17 mouse cellular contexts compared by ENCODE assay signal in the genomic region with DNA sequence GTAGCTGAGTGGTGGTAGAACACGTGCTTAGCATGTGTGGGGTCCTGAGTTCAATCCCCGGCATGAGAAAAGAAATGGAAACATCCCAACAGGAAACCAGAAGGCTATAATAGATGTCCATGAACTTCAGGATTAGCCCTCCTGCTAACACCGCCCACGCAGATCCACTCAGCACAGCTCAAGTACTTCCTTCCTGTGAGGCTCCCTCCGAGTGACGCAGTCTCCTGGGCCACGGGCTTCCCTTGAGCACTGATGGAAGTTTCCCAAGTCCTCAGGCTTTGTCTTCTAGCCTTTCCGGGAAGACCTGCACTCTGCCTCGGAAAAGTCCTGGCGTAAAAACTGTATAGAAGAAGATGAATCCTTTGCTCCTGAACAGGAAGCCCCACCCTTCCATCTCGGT.
DNase-seq lines count a peak whose midpoint lies in the region; ATAC-seq and TF ChIP-seq lines count a peak whose summit lies in the region.
"Had no signal": no experiment of that assay in that cellular context is flagged by ENCODE, and none has a peak within 500 bp of the region (broad histone marks: within the 10 kb centered on the region; RNA-seq: fewer than 3 reads in every experiment).

No protein-coding gene starts in this region.

- H3K36me3 ChIP-seq in heart, embryonic 10.5 days, result no peaks in the 10 kb centered on the region
- H3K36me3 ChIP-seq in lung, embryonic 14.5 days (ENCODE audit: insufficient read depth), result no peaks in the 10 kb centered on the region
- H3K36me3 ChIP-seq in kidney, postnatal 0 days (ENCODE audit: insufficient read depth, low read length), result no peaks in the 10 kb centered on the region
- H3K36me3 ChIP-seq in forebrain, embryonic 14.5 days (ENCODE audit: control insufficient read depth, insufficient read depth, low read length), result no peaks in the 10 kb centered on the region
- H3K36me3 ChIP-seq: G1E; lung, embryonic 15.5 days; midbrain, embryonic 12.5 days had no signal

- no peak overlapping the region for H3K27ac ChIP-seq in heart, embryonic 10.5 days
- H3K27ac ChIP-seq in lung, embryonic 14.5 days (ENCODE audit: low read depth), result no peak overlapping the region
- H3K27ac ChIP-seq in kidney, postnatal 0 days, result no peak overlapping the region
- H3K27ac ChIP-seq in forebrain, embryonic 14.5 days (ENCODE audit: low read depth, low read length), result no peak overlapping the region
- H3K27ac ChIP-seq: lung, embryonic 15.5 days; midbrain, embryonic 12.5 days had no signal

- no peak overlapping the region for H3K4me3 ChIP-seq in heart, embryonic 10.5 days
- no peak overlapping the region for H3K4me3 ChIP-seq in lung, embryonic 14.5 days (ENCODE audit: low read depth, low read length)
- H3K4me3 ChIP-seq in lung, adult 2 months (replicated peaks; ENCODE audit: extremely low read depth, low read depth, low read length), result no peak overlapping the region
- no peak overlapping the region for H3K4me3 ChIP-seq in kidney, postnatal 0 days (replicated peaks; ENCODE audit: low read depth, low read length)
- no peak overlapping the region for H3K4me3 ChIP-seq in forebrain, embryonic 14.5 days (ENCODE audit: low read depth, low read length)
- H3K4me3 ChIP-seq: erythroblast, embryonic 14.5 days; lung, embryonic 15.5 days; midbrain, embryonic 12.5 days; myocyte had no signal

- TF ChIP-seq POLR2A in lung, adult 2 months (IDR thresholded peaks at IDR 0.05; ENCODE audit: borderline replicate concordance, extremely low read depth, low read depth, low read length), result no peak

- H3K4me2 ChIP-seq in lung, embryonic 14.5 days, result no peak overlapping the region
- H3K4me2 ChIP-seq in kidney, postnatal 0 days (ENCODE audit: low read length), result no peak overlapping the region
- H3K4me2 ChIP-seq in forebrain, embryonic 14.5 days (ENCODE audit: low read length), result no peak overlapping the region
- H3K4me2 ChIP-seq: lung, embryonic 15.5 days; midbrain, embryonic 12.5 days had no signal

- no peaks in the 10 kb centered on the region for H3K27me3 ChIP-seq in heart, embryonic 10.5 days (ENCODE audit: insufficient read depth, poor library complexity, severe bottlenecking)
- H3K27me3 ChIP-seq in lung, embryonic 14.5 days (ENCODE audit: insufficient read depth, low read length), result no peaks in the 10 kb centered on the region
- H3K27me3 ChIP-seq in kidney, postnatal 0 days (ENCODE audit: insufficient read depth, low read length), result no peaks in the 10 kb centered on the region
- no peaks in the 10 kb centered on the region for H3K27me3 ChIP-seq in forebrain, embryonic 14.5 days (replicated peaks; ENCODE audit: control insufficient read depth, insufficient read depth, low read length)
- H3K27me3 ChIP-seq: lung, embryonic 15.5 days; midbrain, embryonic 12.5 days had no signal

- 79% methylated on average over 11 of the region's 11 CpGs for WGBS in heart, embryonic 10.5 days
- 66% methylated on average over 11 of the region's 11 CpGs for WGBS in lung, embryonic 14.5 days
- WGBS in lung, adult 2 months, result 42% methylated on average over 11 of the region's 11 CpGs
- WGBS in kidney, postnatal 0 days, result 77% methylated on average over 11 of the region's 11 CpGs
- 91% methylated on average over 11 of the region's 11 CpGs for WGBS in forebrain, embryonic 14.5 days

- H3K9ac ChIP-seq in lung, embryonic 14.5 days, result no peak overlapping the region
- no peak overlapping the region for H3K9ac ChIP-seq in kidney, postnatal 0 days (ENCODE audit: low read depth, low read length)
- no peak overlapping the region for H3K9ac ChIP-seq in forebrain, embryonic 14.5 days (ENCODE audit: low read length)
- H3K9ac ChIP-seq: lung, embryonic 15.5 days; midbrain, embryonic 12.5 days had no signal

- H3K4me1 ChIP-seq in heart, embryonic 10.5 days, result 0 out of 2 replicates have a peak, but pooled peaks cover 8% of the 10 kb centered on the region
- no peaks in the 10 kb centered on the region for H3K4me1 ChIP-seq in lung, embryonic 14.5 days (ENCODE audit: insufficient read depth)
- H3K4me1 ChIP-seq in lung, adult 2 months (ENCODE audit: control insufficient read depth, insufficient read depth, low read length), result peaks cover 8% of the 10 kb centered on the region
- peaks cover 4% of the 10 kb centered on the region; the same call in 1 of the 2 replicates for H3K4me1 ChIP-seq in kidney, postnatal 0 days (replicated peaks; ENCODE audit: insufficient read depth, low read length)
- no peaks in the 10 kb centered on the region for H3K4me1 ChIP-seq in forebrain, embryonic 14.5 days (ENCODE audit: control insufficient read depth, insufficient read depth, low read length)
- H3K4me1 ChIP-seq: lung, embryonic 15.5 days; midbrain, embryonic 12.5 days had no signal

- ATAC-seq in lung, embryonic 14.5 days (ENCODE audit: insufficient read depth), result no peak
- ATAC-seq in kidney, postnatal 0 days (replicated peaks; ENCODE audit: low FRiP score, low read depth), result no peak
- peak; percentile 41; the same call in 1 of the 2 replicates for ATAC-seq in megakaryocyte, adult 5-6 weeks (ENCODE audit: poor library complexity, severe bottlenecking)
- ATAC-seq in forebrain, embryonic 14.5 days, result no peak

- H3K9me3 ChIP-seq in heart, embryonic 10.5 days, result no peaks in the 10 kb centered on the region
- no peaks in the 10 kb centered on the region for H3K9me3 ChIP-seq in lung, embryonic 14.5 days (ENCODE audit: low read depth, low read length)
- no peaks in the 10 kb centered on the region for H3K9me3 ChIP-seq in kidney, postnatal 0 days (replicated peaks; ENCODE audit: low read length)
- no peaks in the 10 kb centered on the region for H3K9me3 ChIP-seq in forebrain, embryonic 14.5 days (replicated peaks; ENCODE audit: control insufficient read depth, low read length)
- H3K9me3 ChIP-seq: lung, embryonic 15.5 days; midbrain, embryonic 12.5 days had no signal

- DNase-seq in heart, adult 9 months (ENCODE audit: low spot score in 2 of 2), result peak; percentile 15 to 18
- DNase-seq in heart, embryonic 10.5 days (ENCODE audit: low spot score), result no peak
- peak; percentile 39 for DNase-seq in lung, embryonic 14.5 days
- no peak for DNase-seq in lung, adult 2 months
- DNase-seq in kidney, postnatal 0 days (ENCODE audit: low spot score), result peak; percentile 46
- DNase-seq in forebrain, embryonic 14.5 days (ENCODE audit: low spot score), result no peak
- no peak for DNase-seq in left cerebral cortex, adult 11 months (ENCODE audit: low spot score)
- DNase-seq: B cell, adult 2 months; cerebellum, adult 9-10 months; gastrocnemius, postnatal 36 days; right cerebral cortex, postnatal 14 days had no signal

- TF ChIP-seq CTCF in lung, embryonic 14.5 days (IDR thresholded peaks at IDR 0.05; ENCODE audit: low read depth), result no peak
- no peak for TF ChIP-seq CTCF in lung, adult 2 months (IDR thresholded peaks at IDR 0.05; ENCODE audit: insufficient read depth, low read length)
- no peak for TF ChIP-seq CTCF in kidney, postnatal 0 days (IDR thresholded peaks at IDR 0.05; ENCODE audit: low read depth)

Comparison
In these comparisons a context has a peak if more than half of its experiments do, and no peak if none do; other contexts are left out.
1. DNase-seq: peak in heart, adult 9 months (2 of 2), lung, embryonic 14.5 days (single experiment) and kidney, postnatal 0 days (single experiment); none in heart, embryonic 10.5 days (single experiment), lung, adult 2 months (single experiment), forebrain, embryonic 14.5 days (single experiment) and left cerebral cortex, adult 11 months (single experiment).